Mouse (Mus musculus) cerebellum, postnatal 4 days (tissue): Measurements from ENCODE around the gene Tmem161b.
"Not testable (repeated sequence)": the region's sequence is repeated elsewhere in the genome, so short reads cannot be mapped to it uniquely, and the experiment has no call there.

ENCODE experiments used
- DNase-seq, 2 experiments: peaks; one replicate each; pipeline ENCODE4 v3.0.0; 2022; ENCODE audit warnings: low spot score in 2 of 2, mixed read lengths in 1 of 2

Gene Tmem161b

GRCm38 (mm10) chr13:84221820-84222681, at the start of gene Tmem161b:
Gene Tmem161b, plus strand, starts transcription at chr13:84222296.
- DNase-seq, result peak; percentile 61 to 84

DNA sequence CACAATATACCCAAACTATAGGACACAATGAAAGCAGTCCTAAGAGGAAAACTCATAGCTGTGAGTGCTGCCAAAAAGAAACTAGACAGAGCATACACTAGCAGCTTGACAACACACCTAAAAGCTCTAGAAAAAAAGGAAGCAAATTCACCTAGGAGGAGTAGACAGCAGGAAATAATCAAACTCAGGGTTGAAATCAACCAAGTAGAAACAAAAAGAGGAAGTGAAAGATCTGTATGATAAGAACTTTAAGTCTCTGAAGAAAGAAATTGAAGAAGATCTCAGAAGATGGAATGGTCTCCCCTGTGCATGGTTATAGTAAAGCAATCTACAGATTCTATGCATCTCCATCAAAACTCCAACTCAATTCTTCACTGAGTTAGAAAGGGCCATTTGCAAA, 36.3 kb upstream of the Tmem161b start:
- not testable (repeated sequence) for DNase-seq

DNA sequence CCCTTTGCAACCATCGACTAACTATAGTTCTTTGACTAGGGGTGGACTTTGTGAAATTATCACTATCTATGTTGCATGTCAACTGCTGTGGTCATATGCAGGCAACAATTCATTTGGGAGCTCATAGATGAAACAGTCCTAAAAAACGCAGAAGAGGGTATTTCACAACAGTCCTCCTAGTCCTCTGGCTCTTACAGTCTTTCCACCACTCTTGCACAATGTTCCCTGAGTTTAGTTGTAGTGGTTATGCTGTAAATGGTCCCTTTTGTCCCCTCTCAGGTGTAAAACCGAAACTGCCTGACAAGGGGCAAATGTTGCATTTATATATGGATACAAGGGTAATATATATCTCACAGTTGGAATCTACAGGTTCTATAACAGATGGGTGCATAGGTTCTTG, 29.4 kb upstream of the Tmem161b start:
- no peak for DNase-seq

DNA sequence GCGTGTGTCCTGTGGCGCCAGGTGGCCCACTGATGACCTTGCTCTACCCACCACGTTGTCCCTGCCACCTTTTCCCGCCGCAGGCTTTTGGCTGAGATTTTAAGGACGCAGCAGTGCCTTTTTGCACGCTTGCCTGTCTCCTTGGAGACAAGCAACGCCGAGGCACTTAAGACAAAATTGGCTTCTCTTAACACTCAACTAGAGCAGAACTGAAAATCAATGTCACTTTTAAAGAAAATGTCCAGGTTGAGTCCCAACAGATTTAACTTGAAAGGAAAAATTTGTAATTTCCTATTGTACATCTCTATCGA, 541 bp downstream of the Tmem161b start:
- no peak for DNase-seq

GRCm38 (mm10) chr13:84223018-84223417, 922 bp downstream of the Tmem161b start:
- no peak for DNase-seq

- DNase-seq, result no peak
These were observed 11.9 kb downstream of the Tmem161b start for GRCm38 (mm10) chr13:84234019-84234418.

DNA sequence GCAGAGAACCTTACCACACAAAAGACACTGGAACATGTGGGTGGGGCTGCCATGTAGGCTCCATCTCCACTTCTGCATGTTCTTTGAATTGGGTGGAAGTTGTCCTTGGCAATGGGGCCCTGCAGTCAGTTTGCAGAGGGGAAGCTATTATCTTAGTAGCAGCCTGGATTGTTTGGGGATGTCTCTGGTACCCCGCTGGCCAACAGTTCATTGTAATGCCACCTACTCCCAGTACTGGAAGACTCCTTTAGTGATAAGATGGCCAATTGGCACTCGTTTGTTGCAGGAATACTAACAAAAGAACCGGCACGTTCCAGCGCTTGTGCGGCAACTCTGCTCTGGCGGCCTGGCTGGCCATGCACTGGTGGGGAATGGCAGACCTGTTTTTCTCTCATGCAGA, 14.7 kb downstream of the Tmem161b start:
- no peak for DNase-seq

DNA sequence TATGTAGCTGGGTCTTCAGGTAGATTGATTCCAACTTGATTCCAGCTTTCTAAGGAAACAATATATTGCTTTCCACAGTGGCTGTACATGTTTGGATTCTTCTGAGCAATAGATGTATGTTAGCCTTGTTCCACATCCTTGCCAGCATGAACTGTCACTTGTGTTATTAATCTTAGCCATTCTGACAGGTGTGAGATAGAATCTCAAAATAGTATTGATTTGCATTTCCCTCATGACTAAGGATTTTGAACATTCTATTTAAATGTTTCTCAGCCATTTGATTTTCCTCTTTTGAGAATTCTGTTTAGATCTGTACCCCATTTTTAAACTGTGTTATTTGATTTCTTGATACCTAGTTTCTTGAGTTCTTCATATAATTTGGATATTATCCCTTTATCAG, 16.1 kb downstream of the Tmem161b start:
- DNase-seq, result no peak

GRCm38 (mm10) chr13:84248065-84248464, 26.0 kb downstream of the Tmem161b start:
- no peak for DNase-seq

DNA sequence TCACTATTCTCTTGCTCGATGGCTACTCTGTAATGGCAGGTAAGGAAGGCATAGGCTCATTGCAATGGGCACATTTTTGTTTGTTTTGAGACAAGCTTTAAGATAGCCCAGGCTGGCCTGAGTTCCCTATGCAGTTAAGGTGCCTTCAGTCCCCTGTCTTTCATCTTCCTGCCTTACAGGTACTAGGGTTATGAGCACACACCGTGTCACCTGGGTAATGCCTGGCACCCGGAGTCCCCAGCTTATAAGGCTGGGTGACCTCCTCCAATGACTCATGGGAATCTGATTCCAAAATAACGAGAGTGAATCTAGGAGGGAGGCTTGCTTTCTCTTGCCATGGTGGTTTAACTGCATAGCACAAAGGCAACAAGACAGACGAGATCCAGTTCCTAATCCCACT, 29.2 kb downstream of the Tmem161b start:
- no peak for DNase-seq

DNA sequence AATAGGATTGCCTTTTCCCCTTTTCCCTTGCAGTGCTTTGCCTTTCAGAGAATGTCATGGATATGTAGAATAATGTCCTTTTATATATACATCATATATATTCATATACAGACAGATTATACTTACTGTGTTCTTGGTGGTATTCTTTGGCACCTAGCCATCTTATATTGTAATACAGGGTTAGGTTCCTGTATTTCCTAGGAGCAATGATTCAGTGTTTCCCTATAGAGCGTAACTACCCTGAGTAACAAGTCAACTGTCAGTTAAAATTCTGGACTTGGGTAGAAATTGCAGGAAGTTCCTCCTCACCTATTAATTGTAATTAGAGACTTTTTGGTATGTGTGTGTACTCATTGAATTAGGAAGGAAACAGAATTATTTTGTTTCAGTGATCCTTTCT, 33.0 kb downstream of the Tmem161b start:
- DNase-seq, result no peak

GRCm38 (mm10) chr13:84264418-84264817, 42.3 kb downstream of the Tmem161b start:
- not testable (repeated sequence) for DNase-seq

DNA sequence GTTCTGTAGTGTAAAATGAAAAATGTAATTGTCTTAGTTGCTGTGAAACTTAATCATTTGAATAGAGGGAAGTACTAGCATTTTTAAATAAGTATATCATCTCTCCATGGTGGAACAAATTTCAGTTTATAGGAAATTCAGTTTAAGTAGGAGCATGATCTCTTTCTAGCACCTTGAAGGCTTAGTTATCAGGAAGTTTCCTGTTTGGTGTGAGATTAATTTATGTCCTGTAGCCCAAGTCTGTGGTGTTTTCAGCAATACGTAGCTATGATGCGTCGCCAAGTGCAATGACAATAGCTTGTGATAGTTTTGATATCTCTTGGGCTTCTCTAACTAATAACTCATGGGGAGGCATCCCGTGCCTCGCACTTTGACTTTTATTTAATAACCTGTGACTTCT, 54.1 kb downstream of the Tmem161b start:
- DNase-seq, result no peak

DNA sequence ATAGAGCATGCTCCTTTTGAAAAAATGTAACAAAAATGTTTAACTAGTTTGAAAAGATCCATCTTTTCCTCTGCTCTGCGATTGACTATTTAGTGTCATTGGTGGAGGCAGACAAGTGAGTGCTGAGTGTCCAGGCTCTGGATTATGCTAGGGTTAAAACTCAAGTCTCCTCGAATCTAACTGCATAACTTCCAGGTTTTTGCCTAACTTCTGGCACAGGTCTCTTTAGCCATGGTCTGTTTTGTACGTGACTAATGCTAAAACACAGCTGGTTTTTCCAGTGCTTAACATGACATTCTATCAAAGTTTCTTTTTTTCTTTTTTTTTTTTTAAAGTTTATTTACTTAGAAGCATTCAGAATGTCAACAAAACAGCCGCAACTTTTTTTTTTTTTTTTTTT, 58.3 kb downstream of the Tmem161b start:
- DNase-seq, result no peak

DNA sequence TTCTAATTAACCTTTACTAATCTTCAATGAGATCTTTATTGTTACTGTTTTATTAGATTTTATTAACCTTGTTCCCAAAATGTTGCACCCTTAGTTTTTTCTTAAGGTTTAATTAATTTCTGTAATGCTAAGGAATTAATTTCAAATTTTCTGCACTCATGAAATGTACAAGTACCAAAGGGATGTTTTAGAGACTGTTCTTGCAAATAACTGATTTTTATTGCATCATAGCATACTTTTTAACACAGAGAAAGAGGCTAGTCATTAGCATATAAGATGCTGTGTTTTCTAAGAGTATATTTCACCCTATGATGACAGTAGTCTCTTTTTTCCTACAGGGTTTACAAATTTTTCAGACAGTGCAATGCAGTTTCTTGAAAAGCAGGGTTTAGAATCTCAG, 60.9 kb downstream of the Tmem161b start:
- DNase-seq, result no peak

GRCm38 (mm10) chr13:84284764-84285558, 62.9 kb downstream of the Tmem161b start:
- DNase-seq, result no peak

GRCm38 (mm10) chr13:84285559-84285945, 63.5 kb downstream of the Tmem161b start:
- DNase-seq, result no peak

GRCm38 (mm10) chr13:84299445-84300053, 77.5 kb downstream of the Tmem161b start:
- no peak for DNase-seq

DNA sequence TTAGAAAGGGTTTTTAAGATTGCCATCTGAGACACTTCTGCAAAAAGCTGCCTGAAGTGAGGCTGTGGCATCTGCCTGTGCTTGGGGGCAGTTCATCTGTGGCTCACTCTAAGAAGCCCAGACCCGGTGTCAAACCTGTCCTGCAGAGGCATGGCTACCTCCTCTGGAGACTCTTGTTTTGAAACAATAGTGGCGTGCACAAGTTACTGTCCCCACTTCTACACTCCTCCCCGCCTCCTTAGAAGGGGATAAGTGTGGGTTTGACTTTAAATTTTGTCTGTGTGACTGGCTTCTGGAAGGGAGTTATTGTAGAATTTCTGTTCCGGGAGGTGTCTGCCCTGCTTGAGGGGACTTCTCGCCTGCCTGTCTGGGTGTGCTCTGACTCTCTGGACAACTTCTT, 121.2 kb downstream of the Tmem161b start:
- DNase-seq, result peak in 1 of 2 experiments; percentile 24

GRCm38 (mm10) chr13:84343691-84344495, 121.8 kb downstream of the Tmem161b start:
- DNase-seq, result peak in 1 of 2 experiments; percentile 24

GRCm38 (mm10) chr13:84344711-84345110, 122.6 kb downstream of the Tmem161b start:
- peak in 1 of 2 experiments; percentile 17 for DNase-seq

- DNase-seq, result peak in 1 of 2 experiments; percentile 38
These were observed 123.0 kb downstream of the Tmem161b start for GRCm38 (mm10) chr13:84345114-84345513.
